19 mouse cellular contexts compared by ENCODE assay signal in genomic region chr19:43479431-43479830, GRCm38 (mm10). TPM values are rescaled to one million over a fixed set of nuclear protein-coding genes. Genes with fewer than 3 reads are reported as not detected.
"Had no signal": no experiment of that assay in that cellular context is flagged by ENCODE, and none has a peak within 500 bp of the region (broad histone marks: within the 10 kb centered on the region; RNA-seq: fewer than 3 reads in every experiment).

No protein-coding gene starts in this region.

- ATAC-seq: hindbrain, embryonic 16.5 days; inflammation-experienced regulatory T-cells, adult 6 months; intestine, embryonic 15.5 days; intestine, postnatal 0 days; liver, embryonic 12.5 days had no signal

- H3K4me1 ChIP-seq: intestine, embryonic 15.5 days had no signal

- DNase-seq: gastrocnemius, postnatal 25 days had no signal

- H3K27me3 ChIP-seq: hindbrain, embryonic 12.5 days; intestine, embryonic 15.5 days; limb, embryonic 13.5 days; limb, embryonic 15.5 days had no signal

- H3K27ac ChIP-seq: gastrocnemius, adult 2 months; heart, embryonic 10.5 days; hindbrain, embryonic 10.5 days; hindbrain, embryonic 12.5 days; hindbrain, embryonic 14.5 days; intestine, embryonic 15.5 days; layer of hippocampus, adult 2 months; left cerebral cortex, adult 2 months; limb, embryonic 13.5 days; limb, embryonic 15.5 days; liver, embryonic 12.5 days; liver, embryonic 14.5 days had no signal

- H3K4me3 ChIP-seq: gastrocnemius, adult 2 months; heart, embryonic 10.5 days; heart, embryonic 12.5 days; hindbrain, embryonic 10.5 days; hindbrain, embryonic 12.5 days; intestine, embryonic 15.5 days; layer of hippocampus, adult 2 months; left cerebral cortex, adult 2 months; limb, embryonic 13.5 days; limb, embryonic 15.5 days; liver, embryonic 12.5 days had no signal

- H3K9me3 ChIP-seq: heart, embryonic 10.5 days; heart, embryonic 12.5 days; hindbrain, embryonic 10.5 days; hindbrain, embryonic 12.5 days; intestine, embryonic 15.5 days; limb, embryonic 13.5 days; limb, embryonic 15.5 days; liver, embryonic 12.5 days had no signal

- H3K36me3 ChIP-seq: heart, embryonic 10.5 days; heart, embryonic 12.5 days; hindbrain, embryonic 10.5 days; hindbrain, embryonic 12.5 days; intestine, embryonic 15.5 days; limb, embryonic 13.5 days; limb, embryonic 15.5 days; liver, embryonic 12.5 days had no signal

- H3K9ac ChIP-seq: heart, embryonic 12.5 days; hindbrain, embryonic 12.5 days; hindbrain, embryonic 14.5 days; intestine, embryonic 15.5 days; limb, embryonic 13.5 days; limb, embryonic 15.5 days; liver, embryonic 12.5 days; liver, embryonic 14.5 days had no signal

- H3K4me2 ChIP-seq: heart, embryonic 12.5 days; hindbrain, embryonic 12.5 days; hindbrain, embryonic 14.5 days; intestine, embryonic 15.5 days; limb, embryonic 13.5 days; limb, embryonic 15.5 days; liver, embryonic 12.5 days had no signal

RNA-seq across cellular contexts. Expression of gene Cnnm1, which starts 39.2 kb away (rescaled TPM):
- total RNA-seq: granulocyte monocyte progenitor cell, adult 5-6 weeks had no signal
- polyA plus RNA-seq: inflammation-experienced regulatory T-cells, adult 6 months; kidney, embryonic 14.5 days had no signal
